Mouse (Mus musculus) layer of hippocampus, postnatal 14 days (tissue): ENCODE data around the gene Iqck. TPM values are rescaled to one million over a fixed set of nuclear protein-coding genes. Genes with fewer than 3 reads are reported as not detected.

ENCODE experiments used
- DNase-seq, 2 experiments: peaks; one replicate each; pipeline ENCODE4 v3.0.0; 2021 to 2022; ENCODE audit warnings: low spot score in 2 of 2, mixed read lengths in 1 of 2
- total RNA-seq, 2 experiments: library from RNA; stranded (reverse); gene quantifications; 2 replicates each; pipeline ENCODE4 v1.2.3; 2021

Iqck gene
- total RNA-seq, 2 experiments from 2014 or later: 3.6 to 3.7 TPM

- no peak for DNase-seq
These were observed 89.3 kb downstream of the Iqck start for GRCm38 (mm10) chr7:118944884-118945283.

DNA sequence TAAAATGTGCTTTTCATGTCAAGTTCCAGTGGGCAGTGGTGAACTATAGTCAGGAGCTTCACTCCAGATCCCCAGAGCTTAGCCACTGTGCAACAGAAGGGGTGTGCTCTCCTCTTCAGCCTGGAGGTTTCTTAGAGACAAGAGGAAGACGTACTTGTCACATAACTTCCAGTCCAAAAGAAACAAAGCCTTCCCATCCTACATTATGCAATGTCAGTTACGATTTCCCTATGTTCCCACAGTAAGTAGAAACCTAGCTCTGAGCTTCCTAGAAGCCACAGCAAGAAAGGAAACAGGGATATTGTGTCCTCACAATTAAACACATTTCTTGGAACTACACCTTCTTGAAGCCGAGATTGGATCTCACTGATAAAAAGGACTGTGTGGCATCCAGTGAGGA lies 91.7 kb downstream of the Iqck start:
- DNase-seq: no peak

DNA sequence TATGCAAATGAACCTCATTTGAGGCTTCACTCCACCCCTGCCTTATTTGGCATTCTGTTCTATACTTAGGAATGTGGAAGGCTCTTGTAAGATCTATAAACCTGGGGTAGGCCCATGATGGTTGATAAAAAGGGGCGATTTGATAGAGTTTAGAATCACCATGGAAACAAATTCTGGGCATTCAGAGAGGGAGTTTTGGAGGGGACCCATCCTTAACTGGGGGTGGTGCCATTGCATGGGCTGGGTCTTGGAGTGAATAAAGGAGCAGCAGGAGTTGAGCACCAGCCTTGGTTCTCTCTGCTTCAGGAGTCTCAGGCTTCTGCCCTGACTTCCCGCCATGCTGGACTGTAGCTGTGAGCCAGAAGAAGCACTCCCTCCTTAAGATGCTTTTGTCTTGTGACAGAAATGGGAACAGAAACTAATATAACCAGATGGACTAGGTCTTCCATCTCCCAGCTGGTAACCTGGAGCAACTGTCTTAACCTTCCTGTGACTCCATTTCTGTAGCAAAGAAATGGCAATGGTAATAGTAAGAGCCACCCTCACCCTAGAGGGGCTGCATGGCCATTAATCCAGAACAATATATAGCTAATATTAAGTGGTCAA lies 93.2 kb downstream of the Iqck start:
- DNase-seq: peak in 1 of 2 experiments; percentile 54

DNA sequence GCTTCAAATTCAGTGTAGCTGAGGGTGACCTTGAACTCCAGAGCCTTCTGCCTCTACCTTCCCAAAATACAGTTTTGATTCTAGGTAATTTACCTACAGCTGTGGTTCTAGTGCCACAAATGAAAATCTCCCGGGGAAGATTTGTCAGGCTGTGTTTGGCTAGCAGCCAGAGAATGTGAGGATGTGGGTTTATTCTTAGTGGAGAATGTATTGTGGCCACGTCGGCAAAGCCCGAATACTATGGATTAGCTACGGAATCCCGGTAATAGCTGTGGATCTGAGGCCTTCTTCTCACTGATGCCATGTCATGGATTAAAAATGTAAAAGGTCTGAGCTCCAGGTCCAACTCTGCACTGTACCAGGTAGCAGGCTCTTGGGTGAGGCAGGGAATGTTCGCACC lies 94.2 kb downstream of the Iqck start:
- no peak for DNase-seq

GRCm38 (mm10) chr7:118953626-118954282 lies 98.2 kb downstream of the Iqck start:
- DNase-seq: no peak

DNA sequence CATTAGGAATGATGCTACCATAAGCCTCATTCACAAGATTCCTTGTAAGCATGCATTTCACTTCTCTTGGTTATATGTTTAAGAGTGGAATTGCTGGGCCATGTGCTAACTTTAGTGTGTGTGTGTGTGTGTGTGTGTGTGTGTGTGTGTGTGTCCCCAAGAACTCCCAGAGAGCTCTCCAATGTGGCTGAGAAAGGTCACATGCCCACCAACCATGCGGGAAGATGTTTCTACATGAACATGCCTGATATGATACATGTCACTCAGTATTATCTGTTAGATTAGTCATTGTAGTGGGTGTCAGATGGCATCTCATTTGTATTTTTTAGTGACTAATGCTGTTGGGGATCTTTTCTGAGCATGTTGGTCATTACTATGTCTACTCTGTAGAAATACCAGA lies 99.4 kb downstream of the Iqck start:
- no peak for DNase-seq

DNA sequence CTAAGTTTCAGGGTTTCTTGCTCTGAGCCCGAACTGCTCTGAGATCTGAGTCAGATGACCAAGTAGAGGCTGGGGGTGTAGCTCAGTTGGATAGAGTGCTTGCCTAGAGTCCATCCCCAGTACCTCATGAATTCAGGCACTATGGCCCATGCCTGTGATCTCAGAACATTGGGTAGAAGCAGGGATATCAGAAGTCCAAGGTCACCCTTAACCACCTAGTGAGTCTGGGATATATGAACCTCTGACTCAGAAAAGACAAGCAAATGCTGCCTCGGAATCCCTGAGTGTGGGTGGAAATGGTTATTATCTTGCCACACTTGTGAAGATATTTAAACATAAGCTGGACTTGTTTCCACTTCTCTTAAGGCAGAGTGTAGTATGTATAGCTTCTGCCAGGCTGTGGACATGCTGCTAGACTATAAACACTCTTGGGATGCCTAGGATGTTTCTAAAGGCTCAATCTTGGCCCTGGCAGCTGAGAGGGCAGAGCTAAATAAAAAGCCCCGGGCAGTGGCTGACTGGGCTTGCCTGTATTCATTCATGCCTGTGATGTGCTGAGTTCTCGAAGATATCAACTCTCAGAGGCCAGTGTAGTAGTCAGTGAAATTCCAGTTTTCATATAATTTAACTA lies 101.2 kb downstream of the Iqck start:
- DNase-seq: no peak

- no peak for DNase-seq
These were observed 103.7 kb downstream of the Iqck start for GRCm38 (mm10) chr7:118959209-118959608.

GRCm38 (mm10) chr7:118964777-118965176 lies 109.2 kb downstream of the Iqck start:
- no peak for DNase-seq

- no peak for DNase-seq
These were observed 109.6 kb downstream of the Iqck start for GRCm38 (mm10) chr7:118965198-118965597.

DNA sequence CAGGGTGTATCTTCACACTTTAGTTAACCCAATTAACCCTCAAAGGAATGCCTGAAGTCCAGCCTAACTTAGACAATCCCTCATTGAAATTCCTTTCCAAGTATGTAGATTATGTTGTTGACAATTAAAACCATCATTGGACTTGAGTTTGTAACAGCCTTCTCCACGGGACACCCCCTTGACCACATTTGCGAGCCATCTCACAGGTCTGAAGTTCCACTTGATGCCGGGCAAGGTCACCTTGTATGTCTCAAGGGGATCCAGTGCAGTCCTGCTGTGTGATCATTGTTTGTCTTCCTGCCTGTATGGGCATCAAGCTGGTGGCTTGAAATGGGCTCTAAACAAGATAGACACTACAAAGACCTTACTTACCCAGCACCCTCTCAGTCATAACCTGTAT lies 113.3 kb downstream of the Iqck start:
- DNase-seq: no peak

- DNase-seq: no peak
These were observed 115.9 kb downstream of the Iqck start for GRCm38 (mm10) chr7:118971499-118971898.

GRCm38 (mm10) chr7:118972306-118972705 lies 116.8 kb downstream of the Iqck start:
- DNase-seq: no peak

- DNase-seq: no peak
These were observed 117.8 kb downstream of the Iqck start for GRCm38 (mm10) chr7:118973377-118973776.

DNA sequence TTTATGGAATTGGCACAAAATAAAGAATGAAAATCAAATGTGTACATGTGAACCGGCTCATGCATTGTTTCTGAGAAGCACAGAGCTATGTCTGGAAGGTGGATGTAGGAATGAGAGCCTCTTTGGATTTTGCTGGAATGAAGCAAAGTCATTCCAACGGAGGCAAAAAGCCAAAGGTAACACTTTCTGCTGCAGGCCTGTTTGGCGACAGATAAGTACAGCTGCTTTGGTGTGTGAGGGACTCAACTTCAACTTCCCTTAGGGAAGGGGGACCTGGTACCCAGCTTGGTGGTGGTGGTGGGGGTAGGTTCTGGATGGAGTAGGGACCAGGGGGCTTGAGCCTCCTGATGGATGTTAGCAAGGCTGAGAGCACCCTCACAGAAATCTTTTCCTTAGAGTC lies 120.3 kb downstream of the Iqck start:
- DNase-seq: no peak

DNA sequence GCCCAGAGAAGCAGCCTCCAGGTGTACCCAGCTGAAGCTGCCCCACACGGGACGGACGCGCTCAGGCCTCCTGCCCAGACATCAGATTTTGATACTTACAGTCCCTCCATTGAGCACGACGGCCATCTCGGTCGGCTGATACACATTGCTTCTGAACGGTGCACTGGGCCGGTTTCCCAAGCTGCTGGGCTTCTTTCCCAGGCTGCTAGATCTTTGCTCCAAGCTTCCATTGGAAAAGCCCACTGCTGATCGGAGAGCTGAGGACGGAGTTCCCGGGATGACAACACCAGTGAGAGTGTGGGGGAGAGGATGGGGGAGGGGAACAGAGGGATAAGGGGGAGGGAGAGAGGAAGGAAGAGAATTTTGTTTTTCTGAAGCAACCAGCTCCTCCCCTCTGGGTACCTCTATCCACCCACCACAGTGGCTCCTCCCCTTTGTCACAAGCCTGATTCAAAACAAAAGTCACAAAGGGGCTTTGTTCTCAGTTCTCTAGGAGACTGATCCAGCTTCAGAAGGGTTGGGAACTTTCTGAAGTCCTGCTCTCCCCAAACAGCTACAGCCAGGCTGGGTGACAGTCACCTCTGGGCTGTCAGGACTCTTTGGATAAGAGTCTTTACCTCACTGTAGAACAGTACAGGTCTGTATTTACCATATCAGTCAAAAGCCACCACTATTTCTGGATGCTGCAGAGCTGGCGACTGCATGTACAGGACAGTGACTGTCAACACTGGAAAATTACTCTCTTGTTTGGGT lies 121.0 kb downstream of the Iqck start:
- peak; percentile 70 to 88 for DNase-seq

GRCm38 (mm10) chr7:118977167-118977543 lies 121.6 kb downstream of the Iqck start:
- DNase-seq: no peak

GRCm38 (mm10) chr7:118979121-118979520 lies 123.6 kb downstream of the Iqck start:
- no peak for DNase-seq

- DNase-seq: no peak
These were observed 124.2 kb downstream of the Iqck start for GRCm38 (mm10) chr7:118979708-118980107.

DNA sequence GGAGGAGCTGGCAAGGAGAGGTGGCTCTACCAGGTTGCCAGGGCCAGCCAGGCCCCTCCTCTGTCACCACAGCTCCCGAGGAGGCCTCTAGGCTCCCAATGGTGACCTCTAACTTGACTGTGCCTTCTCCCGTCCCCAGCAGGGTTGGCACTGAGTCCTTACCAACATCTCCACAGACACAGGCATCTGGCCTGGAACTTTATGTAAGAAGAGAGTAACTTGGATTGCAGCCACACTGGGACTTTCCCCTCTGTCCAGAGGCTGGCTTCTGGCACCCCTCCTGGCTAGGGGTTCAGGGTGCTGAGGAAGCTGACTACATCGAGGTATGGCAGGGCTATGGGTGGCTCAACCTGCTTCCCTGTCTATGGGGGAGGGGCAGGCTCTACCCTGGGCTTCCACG lies 125.8 kb downstream of the Iqck start:
- DNase-seq: peak in 1 of 2 experiments; percentile 53

- no peak for DNase-seq
These were observed 126.3 kb downstream of the Iqck start for GRCm38 (mm10) chr7:118981831-118982230.

DNA sequence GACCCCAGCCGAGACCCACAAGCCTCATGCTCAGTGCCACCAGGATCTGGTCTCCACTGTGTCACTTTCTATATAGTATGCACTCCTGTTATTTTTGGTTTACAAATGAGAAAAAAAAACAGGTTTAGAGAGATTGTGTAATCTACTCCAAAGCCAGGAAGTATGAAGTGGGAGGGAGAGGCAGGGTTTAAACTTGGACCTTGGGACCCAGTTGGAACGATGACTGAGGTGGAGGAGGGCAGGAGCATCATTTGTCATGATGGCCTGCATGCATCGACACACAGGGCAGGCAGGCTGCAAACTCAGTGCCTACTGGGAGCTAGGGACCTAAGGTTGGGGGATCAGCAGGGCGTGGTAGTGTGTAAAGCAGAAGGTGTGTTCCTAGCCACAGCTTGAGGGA lies 127.0 kb downstream of the Iqck start:
- no peak for DNase-seq
